Mouse (Mus musculus) forebrain, postnatal 0 days (tissue): ENCODE data around the gene Ticrr. TPM values are rescaled to one million over a fixed set of nuclear protein-coding genes. Genes with fewer than 3 reads are reported as not detected.
A peak's percentile ranks its signal among the peaks of the same experiment; 100 is the strongest.

Experiments
- ATAC-seq: fragments of 200-750 bp; cut with Nextera tagmentation; 2 replicates; pipeline ENCODE4 v1.8.0; 2017; ENCODE audit warnings: mild to moderate bottlenecking, moderate library complexity
- DNase-seq: peaks from one replicate; pipeline ENCODE4 v3.0.0-alpha.2; 2015
- H3K27ac ChIP-seq: fragments of 300-500 bp; sonication (generic); 2 replicates; pipeline ENCODE4 v1.5.1; 2014; ENCODE audit warnings: low read depth, mild to moderate bottlenecking, antibody characterized with exemption, low read length, moderate library complexity, mixed read lengths
- H3K27me3 ChIP-seq: fragments of 300-500 bp; sonication (generic); 2 replicates; pipeline ENCODE4 v1.6.1; 2014; ENCODE audit warnings: mild to moderate bottlenecking, low read length, mixed read lengths; ENCODE audit not compliant: insufficient read depth
- H3K36me3 ChIP-seq: fragments of 300-500 bp; sonication (generic); 2 replicates; pipeline ENCODE4 v1.6.1; 2014; ENCODE audit warnings: mild to moderate bottlenecking, moderate library complexity; ENCODE audit not compliant: insufficient read depth
- H3K4me1 ChIP-seq: fragments of 300-500 bp; sonication (generic); 2 replicates; pipeline ENCODE4 v1.6.1; 2014; ENCODE audit warnings: antibody characterized with exemption; ENCODE audit not compliant: insufficient read depth
- H3K4me2 ChIP-seq: fragments of 300-500 bp; sonication (generic); 2 replicates; pipeline ENCODE4 v1.6.1; 2014; ENCODE audit warnings: low read depth, mild to moderate bottlenecking, moderate library complexity
- H3K4me3 ChIP-seq: fragments of 300-500 bp; sonication (generic); 2 replicates; pipeline ENCODE4 v1.5.1; 2014; ENCODE audit warnings: low read depth, low read length, mixed read lengths
- H3K9ac ChIP-seq: fragments of 300-500 bp; sonication (generic); 2 replicates; pipeline ENCODE4 v1.6.1; 2014; ENCODE audit warnings: mild to moderate bottlenecking
- H3K9me3 ChIP-seq: fragments of 300-500 bp; sonication (generic); 2 replicates; pipeline ENCODE4 v1.6.1; 2016; ENCODE audit warnings: low read length
- CTCF ChIP-seq: sonication (generic); IDR thresholded peaks from 2 replicates; pipeline ENCODE4 v1.5.1; 2016; ENCODE audit warnings: antibody characterized with exemption, control low read depth, low read depth
- WGBS: fragments of 180-500 bp; shearing (Covaris S2); extraction: QIAGEN DNeasy Blood & Tissue Kit; methylation state at CpG from one replicate; pipeline ENCODE4 v1.1.7; 2014; 5-methylcytosine and 5-hydroxymethylcytosine counted together
- polyA plus RNA-seq: library from polyadenylated mRNA; unstranded; fragments of >200 nt; fragmentation: Nextera tagmentation; extraction: Ambion mirVana; gene quantifications from 2 replicates; pipeline ENCODE4 v1.2.1, GENCODE M21; 2015
- total RNA-seq: library from RNA; depleted of rRNA; stranded (reverse); fragments of >200 nt; gene quantifications from 2 replicates; pipeline ENCODE4 v1.2.3, GENCODE M21; 2014

The Ticrr gene
- total and polyA plus RNA-seq, 2 experiments from 2014 or later = 1.1 to 1.2 TPM

DNA sequence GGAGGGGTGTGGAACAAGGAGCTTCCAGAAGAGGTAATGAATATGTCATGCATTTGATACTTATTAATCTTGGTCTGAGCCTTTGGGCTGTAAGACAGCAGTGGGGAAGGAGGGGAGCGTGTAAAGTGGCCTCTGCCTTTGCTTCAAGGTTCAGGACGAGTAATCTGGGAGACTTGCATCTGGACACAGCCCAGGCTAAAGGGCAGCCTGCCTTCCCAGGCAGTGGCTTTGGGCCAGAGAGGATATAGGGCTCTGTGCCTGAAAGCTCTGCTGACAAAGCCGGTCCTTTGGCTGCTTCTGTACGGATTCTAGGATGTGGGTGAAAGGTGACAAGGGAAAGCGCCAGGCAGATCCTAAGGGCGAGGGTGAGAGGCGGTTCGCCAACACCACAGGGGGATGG, 74.6 kb downstream of the Ticrr start:
- TF ChIP-seq CTCF = no peak
- H3K27me3 ChIP-seq = no peaks in the 10 kb centered on the region
- H3K36me3 ChIP-seq = peaks cover 17% of the 10 kb centered on the region; the same call in 1 of the 2 replicates
- H3K4me3 ChIP-seq = no peak overlapping the region
- DNase-seq = no peak
- no peaks in the 10 kb centered on the region for H3K4me1 ChIP-seq
- ATAC-seq = no peak
- no peak overlapping the region for H3K9ac ChIP-seq
- no peaks in the 10 kb centered on the region for H3K9me3 ChIP-seq
- no peak overlapping the region for H3K4me2 ChIP-seq
- 78% methylated on average over 8 of the region's 8 CpGs for WGBS
- H3K27ac ChIP-seq = no peak overlapping the region

DNA sequence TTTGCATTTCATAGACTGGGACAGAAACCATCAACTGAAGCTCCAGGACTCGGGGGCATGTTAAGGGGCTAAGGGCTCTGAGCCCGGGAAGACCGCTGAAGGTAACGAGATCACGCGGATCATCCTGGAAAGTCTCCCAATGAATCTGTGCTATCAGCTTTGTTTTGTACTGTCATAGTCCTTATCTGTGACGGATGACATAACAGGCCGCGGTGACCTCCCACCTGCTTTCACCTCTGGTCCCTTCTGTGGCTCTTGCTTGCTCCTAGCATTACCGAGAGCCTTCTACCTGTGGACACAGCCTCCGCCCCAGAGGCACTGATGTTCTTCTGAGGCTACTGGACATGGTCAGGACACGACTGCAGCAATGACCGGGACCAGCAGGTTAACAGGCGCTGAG, 76.5 kb downstream of the Ticrr start:
- H3K4me2 ChIP-seq = no peak overlapping the region
- no peak overlapping the region for H3K4me3 ChIP-seq
- TF ChIP-seq CTCF = no peak
- H3K27ac ChIP-seq = no peak overlapping the region
- no peak for DNase-seq
- peaks cover 17% of the 10 kb centered on the region; the same call in 1 of the 2 replicates for H3K36me3 ChIP-seq
- H3K27me3 ChIP-seq = no peaks in the 10 kb centered on the region
- WGBS = 90% methylated on average over 14 of the region's 14 CpGs
- H3K4me1 ChIP-seq = no peaks in the 10 kb centered on the region
- no peak overlapping the region for H3K9ac ChIP-seq
- no peak for ATAC-seq
- no peaks in the 10 kb centered on the region for H3K9me3 ChIP-seq

DNA sequence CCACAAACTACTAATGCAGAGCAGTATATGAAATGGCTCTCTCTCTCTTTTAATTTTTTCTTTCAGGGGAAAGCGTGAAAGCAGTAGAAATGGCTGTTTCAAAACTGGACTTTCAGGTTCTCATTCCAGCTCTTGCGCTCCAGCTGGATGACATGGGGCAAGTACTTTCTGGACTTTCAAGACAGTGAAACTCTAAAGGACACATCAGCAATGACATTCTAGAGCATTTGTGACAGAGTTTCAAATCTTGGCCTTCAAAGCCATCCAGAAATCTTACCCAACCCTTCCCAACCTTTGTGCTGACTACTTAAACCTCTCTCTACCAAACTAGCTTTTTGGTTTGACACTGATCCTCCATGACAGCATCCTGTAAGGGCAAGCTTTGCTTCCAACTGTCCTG, 78.9 kb downstream of the Ticrr start:
- ATAC-seq (no peak), DNase-seq (no peak)
- WGBS = 90% methylated on average over 2 of the region's 2 CpGs
- H3K9ac ChIP-seq = no peak overlapping the region
- TF ChIP-seq CTCF = no peak
- peaks cover 6% of the 10 kb centered on the region for H3K4me1 ChIP-seq
- no peak overlapping the region for H3K4me3 ChIP-seq
- H3K36me3 ChIP-seq = peaks cover 17% of the 10 kb centered on the region; the same call in 1 of the 2 replicates
- no peak overlapping the region for H3K4me2 ChIP-seq
- no peak overlapping the region for H3K27ac ChIP-seq
- H3K9me3 ChIP-seq = no peaks in the 10 kb centered on the region
- H3K27me3 ChIP-seq = no peaks in the 10 kb centered on the region

GRCm38 (mm10) chr7:79740279-79740678, 80.3 kb downstream of the Ticrr start:
- no peak overlapping the region for H3K9ac ChIP-seq
- H3K4me1 ChIP-seq = peaks cover 6% of the 10 kb centered on the region
- no peak overlapping the region for H3K4me2 ChIP-seq
- 83% methylated on average over 4 of the region's 4 CpGs for WGBS
- H3K9me3 ChIP-seq = no peaks in the 10 kb centered on the region
- ATAC-seq (no peak), DNase-seq (no peak)
- H3K27ac ChIP-seq = no peak overlapping the region
- peaks cover 15% of the 10 kb centered on the region; the same call in 1 of the 2 replicates for H3K36me3 ChIP-seq
- H3K27me3 ChIP-seq = no peaks in the 10 kb centered on the region
- no peak overlapping the region for H3K4me3 ChIP-seq
- TF ChIP-seq CTCF = no peak

DNA sequence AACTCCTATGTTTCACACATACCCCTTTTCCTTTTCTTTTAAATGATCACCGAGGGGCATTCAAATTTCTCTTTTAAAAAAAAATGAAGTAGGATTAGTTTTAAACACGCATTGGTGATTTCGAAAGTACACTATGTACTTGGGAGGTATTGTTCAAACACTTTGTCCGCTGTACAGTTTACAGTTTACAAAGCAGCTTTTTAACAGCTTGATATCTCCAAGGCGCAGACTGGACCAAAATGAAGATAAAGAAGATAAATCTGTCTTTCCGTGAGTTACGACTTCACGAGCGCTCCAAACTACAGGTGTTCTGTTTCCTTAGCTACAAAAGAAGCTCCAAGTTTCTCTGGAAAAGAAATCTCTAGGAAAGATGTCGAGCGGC, 82.3 kb downstream of the Ticrr start:
- Histone ChIP-seq H3K27ac (no peak overlapping the region), H3K27me3 (no peaks in the 10 kb centered on the region), H3K9me3 (no peaks in the 10 kb centered on the region), H3K36me3 (peaks cover 8% of the 10 kb centered on the region; the same call in 1 of the 2 replicates), H3K4me2 (peak overlapping the region; percentile 96), H3K4me3 (peak overlapping the region; percentile 58), H3K9ac (peak overlapping the region; percentile 57), H3K4me1 (peaks cover 6% of the 10 kb centered on the region)
- no peak for TF ChIP-seq CTCF
- DNase-seq = no peak
- no peak for ATAC-seq
- WGBS = 18% methylated on average over 11 of the region's 11 CpGs

- H3K4me2 ChIP-seq = peak within 1 kb of the TSS; percentile 96
- peak within 1 kb of the TSS; percentile 57 for H3K9ac ChIP-seq
- DNase-seq (peak; percentile 88), ATAC-seq (peak; percentile 94)
- no peaks in the 10 kb centered on the region for H3K27me3 ChIP-seq
- TF ChIP-seq CTCF = no peak
- peak within 1 kb of the TSS; percentile 58 for H3K4me3 ChIP-seq
- WGBS = 4% methylated on average over 46 of the region's 46 CpGs
- no peak within 1 kb of the TSS for H3K27ac ChIP-seq
- peaks cover 6% of the 10 kb centered on the region for H3K4me1 ChIP-seq
- H3K36me3 ChIP-seq = 0 out of 2 replicates have a peak, but pooled peaks cover 3% of the 10 kb centered on the region
- H3K9me3 ChIP-seq = no peaks in the 10 kb centered on the region
These were observed 82.9 kb downstream of the Ticrr start, which contains the start of the genes Pex11a and Wdr93 for GRCm38 (mm10) chr7:79742659-79743536. Gene Pex11a (minus strand): TSS chr7:79743131. Gene Wdr93 (plus strand): TSS chr7:79743163.

GRCm38 (mm10) chr7:79744051-79744450, 84.1 kb downstream of the Ticrr start:
- ATAC-seq (no peak), DNase-seq (no peak)
- H3K9me3 ChIP-seq = no peaks in the 10 kb centered on the region
- H3K9ac ChIP-seq = no peak overlapping the region
- H3K4me3 ChIP-seq = no peak overlapping the region
- H3K4me1 ChIP-seq = peaks cover 6% of the 10 kb centered on the region
- no peaks in the 10 kb centered on the region for H3K27me3 ChIP-seq
- H3K36me3 ChIP-seq = 0 out of 2 replicates have a peak, but pooled peaks cover 3% of the 10 kb centered on the region
- H3K4me2 ChIP-seq = no peak overlapping the region
- WGBS = 93% methylated on average over 9 of the region's 9 CpGs
- no peak overlapping the region for H3K27ac ChIP-seq
- no peak for TF ChIP-seq CTCF
